Mouse (Mus musculus) heart, adult 8-10 months (tissue): ENCODE results near the gene Lzts2. TPM values are rescaled to one million over a fixed set of nuclear protein-coding genes. Genes with fewer than 3 reads are reported as not detected.
"Not testable (repeated sequence)": the region's sequence is repeated elsewhere in the genome, so short reads cannot be mapped to it uniquely, and the experiment has no call there.

Experiments used
- DNase-seq: peaks from one replicate; pipeline ENCODE4 v3.0.0; 2022; ENCODE audit warnings: low spot score
- total RNA-seq, 4 experiments: library from RNA; stranded (reverse); gene quantifications; 2 replicates each; pipeline ENCODE4 v1.2.4; 2022

Lzts2 gene
- total RNA-seq, 4 experiments from 2014 or later: 53.9 to 70.5 (median 63.8) TPM

- DNase-seq: no peak
Measured at GRCm38 (mm10) chr19:45025937-45026568, 11.8 kb downstream of the Lzts2 start.

- DNase-seq: peak; percentile 57
Measured at GRCm38 (mm10) chr19:45026958-45027670, 12.9 kb downstream of the Lzts2 start.

GRCm38 (mm10) chr19:45027848-45028247 is 13.6 kb downstream of the Lzts2 start:
- DNase-seq: no peak

GRCm38 (mm10) chr19:45028746-45029145 is 14.5 kb downstream of the Lzts2 start:
- no peak for DNase-seq

GRCm38 (mm10) chr19:45029571-45029970 is 15.4 kb downstream of the Lzts2 start:
- DNase-seq: no peak

GRCm38 (mm10) chr19:45030111-45030510 is 15.9 kb downstream of the Lzts2 start:
- DNase-seq: no peak

GRCm38 (mm10) chr19:45030746-45031693 is 16.8 kb downstream of the Lzts2 start:
- peak; percentile 80 for DNase-seq

GRCm38 (mm10) chr19:45031780-45032179 is 17.6 kb downstream of the Lzts2 start:
- DNase-seq: peak; percentile 79

- no peak for DNase-seq
Measured at GRCm38 (mm10) chr19:45032570-45033332, 18.5 kb downstream of the Lzts2 start.

GRCm38 (mm10) chr19:45036867-45037266 is 22.7 kb downstream of the Lzts2 start:
- DNase-seq: no peak

GRCm38 (mm10) chr19:45038198-45038597 is 24.0 kb downstream of the Lzts2 start:
- DNase-seq: not testable (repeated sequence)

GRCm38 (mm10) chr19:45040214-45040613 is 26.0 kb downstream of the Lzts2 start:
- no peak for DNase-seq

GRCm38 (mm10) chr19:45044389-45044927 is 30.2 kb downstream of the Lzts2 start:
- DNase-seq: no peak

GRCm38 (mm10) chr19:45045236-45045635 is 31.0 kb downstream of the Lzts2 start:
- DNase-seq: no peak

- no peak for DNase-seq
Measured at GRCm38 (mm10) chr19:45045651-45046050, 31.4 kb downstream of the Lzts2 start, which contains the start of gene Pdzd7. Pdzd7 (minus strand) TSS chr19:45045717.

- peak; percentile 75 for DNase-seq
Measured at GRCm38 (mm10) chr19:45046523-45047321, 32.5 kb downstream of the Lzts2 start.

GRCm38 (mm10) chr19:45047417-45047934 is 33.3 kb downstream of the Lzts2 start, which contains the start of gene Sfxn3:
Sfxn3 (plus strand) TSS chr19:45047503.
- peak; percentile 96 for DNase-seq

- peak; percentile 74 for DNase-seq
Measured at GRCm38 (mm10) chr19:45047935-45048643, 33.9 kb downstream of the Lzts2 start.
